Mouse (Mus musculus) midbrain, embryonic 13.5 days (tissue): ENCODE results near the gene Cdk5rap2. TPM values are rescaled to one million over a fixed set of nuclear protein-coding genes. Genes with fewer than 3 reads are reported as not detected.
A peak's percentile ranks its signal among the peaks of the same experiment; 100 is the strongest.

ENCODE experiments used
- ATAC-seq: fragments of 200-750 bp; cut with Nextera tagmentation; 2 replicates; pipeline ENCODE4 v1.8.0; 2017; ENCODE audit warnings: mild to moderate bottlenecking, moderate TSS enrichment, moderate library complexity
- H3K27ac ChIP-seq: fragments of 300-500 bp; sonication (generic); 2 replicates; pipeline ENCODE4 v1.5.1; 2015; ENCODE audit warnings: inconsistent platforms, mild to moderate bottlenecking, moderate library complexity
- H3K27me3 ChIP-seq: fragments of 300-500 bp; sonication (generic); 2 replicates; pipeline ENCODE4 v1.6.1; 2015; ENCODE audit warnings: mild to moderate bottlenecking, inconsistent platforms
- H3K36me3 ChIP-seq: fragments of 300-500 bp; sonication (generic); 2 replicates; pipeline ENCODE4 v1.6.1; 2015; ENCODE audit warnings: mild to moderate bottlenecking, inconsistent platforms
- H3K4me1 ChIP-seq: fragments of 300-500 bp; sonication (generic); replicated peaks from 2 replicates; pipeline ENCODE4 v1.6.1; 2015; ENCODE audit warnings: inconsistent platforms
- H3K4me2 ChIP-seq: fragments of 300-500 bp; sonication (generic); replicated peaks from 2 replicates; pipeline ENCODE4 v1.6.1; 2015; ENCODE audit warnings: moderate library complexity, mild to moderate bottlenecking, inconsistent platforms
- H3K4me3 ChIP-seq: fragments of 300-500 bp; sonication (generic); replicated peaks from 2 replicates; pipeline ENCODE4 v1.5.1; 2015; ENCODE audit warnings: mild to moderate bottlenecking, inconsistent platforms
- H3K9ac ChIP-seq: fragments of 300-500 bp; sonication (generic); replicated peaks from 2 replicates; pipeline ENCODE4 v1.6.1; 2015; ENCODE audit warnings: mild to moderate bottlenecking, inconsistent platforms
- H3K9me3 ChIP-seq: fragments of 300-500 bp; sonication (generic); 2 replicates; pipeline ENCODE4 v1.6.1; 2016; ENCODE audit warnings: mild to moderate bottlenecking, inconsistent platforms
- WGBS: fragments of 180-500 bp; shearing (Covaris S2); methylation state at CpG from one replicate; pipeline ENCODE4 v1.1.7; 2015; 5-methylcytosine and 5-hydroxymethylcytosine counted together
- polyA plus RNA-seq: library from polyadenylated mRNA; unstranded; fragments of >200 nt; fragmentation: Nextera tagmentation; extraction: Ambion mirVana; gene quantifications from 2 replicates; pipeline ENCODE4 v1.2.1, GENCODE M21; 2015

The Cdk5rap2 gene
- polyA plus RNA-seq, 1 experiment from 2014 or later, result 11.4 TPM

- 52% methylated on average over 3 of the region's 3 CpGs for WGBS
- H3K27me3 ChIP-seq, result no peaks in the 10 kb centered on the region
- no peak overlapping the region for H3K4me3 ChIP-seq
- H3K4me1 ChIP-seq, result no peaks in the 10 kb centered on the region
- H3K4me2 ChIP-seq, result no peak overlapping the region
- no peak overlapping the region for H3K27ac ChIP-seq
- no peaks in the 10 kb centered on the region for H3K9me3 ChIP-seq
- no peak overlapping the region for H3K9ac ChIP-seq
- ATAC-seq, result no peak
- H3K36me3 ChIP-seq, result peaks cover 59% of the 10 kb centered on the region
Measured at GRCm38 (mm10) chr4:70221878-70222277, 188.4 kb downstream of the Cdk5rap2 start.

DNA sequence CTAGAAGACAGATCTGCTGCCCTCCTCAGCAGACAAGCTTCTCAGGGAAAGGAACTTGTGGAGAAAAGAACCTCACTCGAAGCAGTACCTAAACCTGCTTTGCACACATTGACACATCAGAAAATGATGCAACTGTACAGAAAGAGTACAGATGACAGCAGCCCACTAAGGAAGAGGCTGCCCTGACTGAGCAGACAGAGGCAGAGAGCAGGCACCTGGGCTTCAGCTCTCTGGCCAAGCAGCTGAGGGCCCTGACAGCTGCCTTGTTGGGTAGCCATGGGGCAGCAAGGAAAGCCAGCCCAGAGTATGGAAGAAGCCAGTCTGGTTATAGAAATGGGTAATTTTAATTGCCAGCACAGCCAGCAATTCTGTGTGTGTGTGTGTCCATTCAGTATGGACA, 188.9 kb downstream of the Cdk5rap2 start:
- no peak overlapping the region for H3K27ac ChIP-seq
- H3K36me3 ChIP-seq, result peaks cover 54% of the 10 kb centered on the region
- no peak overlapping the region for H3K9ac ChIP-seq
- 89% methylated on average over 1 of the region's 1 CpGs for WGBS
- H3K27me3 ChIP-seq, result no peaks in the 10 kb centered on the region
- H3K9me3 ChIP-seq, result no peaks in the 10 kb centered on the region
- H3K4me3 ChIP-seq, result no peak overlapping the region
- no peaks in the 10 kb centered on the region for H3K4me1 ChIP-seq
- no peak overlapping the region for H3K4me2 ChIP-seq
- no peak for ATAC-seq

DNA sequence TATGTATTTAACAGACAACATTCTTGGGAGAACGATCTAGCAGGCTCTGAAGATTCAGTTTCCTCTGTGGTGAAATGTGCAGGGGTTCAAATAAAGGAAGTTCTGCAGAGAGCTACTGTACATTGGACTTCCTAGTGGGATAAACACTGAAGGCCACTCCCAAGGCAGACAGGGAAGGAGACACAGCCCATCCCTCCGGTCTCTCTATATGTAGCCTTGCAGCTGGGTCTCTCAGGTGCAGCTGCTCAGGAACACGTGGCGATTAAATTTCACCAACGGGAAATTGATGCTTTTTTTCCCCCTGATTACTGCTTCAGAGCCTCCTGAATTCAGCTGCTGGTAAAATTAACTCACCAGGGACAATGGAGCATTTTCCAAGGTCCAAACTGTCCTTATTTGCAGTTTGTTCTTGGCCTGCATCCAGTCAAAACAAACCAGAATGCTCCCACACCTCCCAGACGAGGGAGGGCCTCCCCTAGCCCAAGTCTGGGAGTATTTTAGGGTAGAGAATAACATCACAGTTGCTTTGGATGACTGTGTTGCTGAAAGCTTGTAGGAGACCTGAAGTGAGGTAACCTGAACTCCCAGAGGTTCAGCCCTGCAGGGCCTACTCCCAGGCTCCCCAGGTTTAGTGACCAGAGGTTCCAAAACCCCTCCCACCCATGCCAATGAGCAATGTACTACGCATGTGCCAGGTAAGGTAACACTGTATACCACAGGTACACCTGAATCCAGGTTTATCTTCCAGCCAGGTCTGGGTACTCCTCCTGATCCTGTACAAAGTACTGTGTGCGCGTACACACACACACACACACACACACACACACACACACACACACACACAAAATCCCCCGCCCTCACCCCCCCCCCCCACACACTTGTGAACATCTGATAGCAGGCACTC, 189.7 kb downstream of the Cdk5rap2 start:
- Histone ChIP-seq H3K36me3 (peaks cover 46% of the 10 kb centered on the region), H3K9me3 (no peaks in the 10 kb centered on the region), H3K9ac (no peak overlapping the region), H3K4me1 (no peaks in the 10 kb centered on the region), H3K4me3 (no peak overlapping the region), H3K4me2 (no peak overlapping the region), H3K27me3 (no peaks in the 10 kb centered on the region), H3K27ac (no peak overlapping the region)
- peak; percentile 35; the same call in 1 of the 2 replicates for ATAC-seq
- 71% methylated on average over 8 of the region's 10 CpGs for WGBS

GRCm38 (mm10) chr4:70219776-70220175, 190.5 kb downstream of the Cdk5rap2 start:
- peaks cover 40% of the 10 kb centered on the region for H3K36me3 ChIP-seq
- no peaks in the 10 kb centered on the region for H3K9me3 ChIP-seq
- H3K4me1 ChIP-seq, result no peaks in the 10 kb centered on the region
- no peaks in the 10 kb centered on the region for H3K27me3 ChIP-seq
- no peak overlapping the region for H3K27ac ChIP-seq
- 90% methylated on average over 4 of the region's 4 CpGs for WGBS
- no peak overlapping the region for H3K4me2 ChIP-seq
- H3K4me3 ChIP-seq, result no peak overlapping the region
- no peak for ATAC-seq
- no peak overlapping the region for H3K9ac ChIP-seq

GRCm38 (mm10) chr4:70185971-70186370, 224.3 kb downstream of the Cdk5rap2 start:
- Histone ChIP-seq H3K4me1 (no peaks in the 10 kb centered on the region), H3K4me2 (no peak overlapping the region), H3K9ac (no peak overlapping the region), H3K27me3 (no peaks in the 10 kb centered on the region), H3K4me3 (no peak overlapping the region), H3K9me3 (no peaks in the 10 kb centered on the region), H3K27ac (no peak overlapping the region), H3K36me3 (no peaks in the 10 kb centered on the region)
- ATAC-seq, result no peak
- 88% methylated on average over 2 of the region's 2 CpGs for WGBS

Other genes starting within 250 kb of the Cdk5rap2 start
- 28.0 and 31.0 TPM in 2 replicates for gene Megf9, start 124.6 kb upstream of the Cdk5rap2 start, polyA plus RNA-seq